Mouse (Mus musculus): ENCODE results near the gene Fsip1. TPM values are rescaled to one million over a fixed set of nuclear protein-coding genes. Genes with fewer than 3 reads are reported as not detected.

Fsip1 gene
- total RNA-seq, 2 experiments from 2014 or later: not detected

DNA sequence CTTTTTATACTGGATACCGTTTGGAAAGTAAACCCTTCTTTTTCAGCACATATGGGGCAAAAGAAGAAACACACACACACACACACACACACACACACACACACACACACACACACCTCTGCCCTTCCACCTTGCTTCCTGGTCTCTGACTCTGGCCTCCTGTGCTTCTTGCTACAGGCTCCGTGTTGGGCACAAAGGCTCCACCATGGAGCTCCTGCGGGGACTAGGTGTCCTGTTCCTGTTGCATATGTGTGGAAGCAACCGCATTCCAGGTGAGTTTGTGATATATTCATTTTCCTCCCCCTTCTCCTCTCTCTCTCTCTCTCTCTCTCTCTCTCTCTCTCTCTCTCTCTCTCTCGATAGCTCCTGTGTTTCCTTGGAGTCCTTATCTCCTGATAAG is 144.3 kb downstream of the Fsip1 start:
- no peak for ATAC-seq (replicated peaks; ENCODE audit: low FRiP score, poor library complexity, severe bottlenecking)

DNA sequence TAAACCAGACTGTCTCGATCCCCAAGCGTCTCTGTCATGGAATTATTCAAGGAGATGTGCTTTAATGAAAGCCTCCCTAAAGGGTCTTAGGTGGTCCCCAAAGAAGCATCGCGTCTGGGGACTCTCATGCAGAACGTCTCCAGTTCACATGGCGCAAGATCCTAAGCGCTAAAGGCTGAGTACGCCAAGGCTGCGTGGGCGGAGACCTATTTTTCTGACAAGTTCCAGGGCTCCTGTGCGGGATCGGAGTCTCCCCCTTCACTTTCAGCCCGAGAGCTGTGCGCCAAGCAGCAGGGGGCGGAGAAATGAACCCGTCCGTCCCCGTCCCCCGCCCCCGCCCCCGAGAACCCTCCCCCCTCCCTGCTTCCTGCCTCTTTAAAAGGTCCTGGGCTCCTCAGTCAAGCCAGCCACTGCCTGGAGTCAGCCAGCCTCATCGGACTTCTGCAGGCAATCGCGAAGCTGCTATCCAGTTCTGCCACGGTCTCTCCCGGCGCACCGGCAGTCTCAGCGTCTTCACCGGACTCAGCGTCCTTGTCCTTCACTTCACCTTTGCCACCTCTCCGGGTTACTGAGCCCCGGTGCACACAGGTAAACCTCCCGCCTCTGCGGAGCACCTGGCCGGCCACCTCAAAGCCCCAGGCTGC is 145.2 kb downstream of the Fsip1 start, which contains the start of gene Thbs1:
TSS of gene Thbs1 (plus strand) at position 389 of the 644 bp plus-strand sequence.
- ATAC-seq (replicated peaks; ENCODE audit: low FRiP score, poor library complexity, severe bottlenecking): no peak

DNA sequence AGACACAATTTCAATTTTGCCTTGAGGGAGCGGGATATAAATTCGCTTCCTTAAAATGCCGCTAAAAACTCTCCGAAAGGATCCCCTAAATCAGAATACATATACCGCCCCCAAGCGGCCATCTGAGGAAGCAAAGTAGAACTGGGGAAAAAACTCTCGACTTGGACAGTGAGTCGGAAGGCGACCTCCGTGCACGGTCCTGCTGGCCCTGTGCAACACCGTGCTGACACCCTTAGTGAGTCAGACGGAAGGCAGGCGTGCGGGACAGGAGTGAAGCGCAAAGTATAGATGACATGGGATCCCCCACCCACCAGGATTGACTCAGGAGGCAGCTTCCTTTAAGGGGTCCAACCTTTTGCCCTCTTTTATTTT is 145.7 kb downstream of the Fsip1 start:
- 0 out of 2 replicates have a peak, but pooled peaks have one; percentile 50 for ATAC-seq (replicated peaks; ENCODE audit: low FRiP score, poor library complexity, severe bottlenecking)

- peak; percentile 69 for ATAC-seq (replicated peaks; ENCODE audit: low FRiP score, poor library complexity, severe bottlenecking)
These were observed 146.4 kb downstream of the Fsip1 start for GRCm38 (mm10) chr2:118110225-118110915.

DNA sequence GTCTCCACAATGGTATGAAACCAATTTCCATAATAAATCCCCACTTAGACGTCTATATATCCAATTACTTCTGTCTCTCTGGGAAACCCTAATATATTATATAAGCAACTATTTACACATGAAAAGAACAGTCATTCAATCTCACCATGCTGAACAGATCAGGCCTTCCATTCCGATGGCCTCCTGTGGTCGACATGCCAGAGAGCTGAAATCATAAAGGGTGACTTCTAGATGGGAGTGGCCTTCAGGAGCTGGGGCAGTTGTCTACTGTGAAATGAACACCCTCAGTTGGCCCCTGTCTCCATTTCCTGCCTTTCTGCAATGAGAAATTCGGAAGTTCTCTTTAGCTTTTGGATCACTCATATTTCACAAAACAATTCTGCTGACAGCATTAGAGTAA is 154.6 kb downstream of the Fsip1 start:
- no peak for ATAC-seq (replicated peaks; ENCODE audit: low FRiP score, poor library complexity, severe bottlenecking)

DNA sequence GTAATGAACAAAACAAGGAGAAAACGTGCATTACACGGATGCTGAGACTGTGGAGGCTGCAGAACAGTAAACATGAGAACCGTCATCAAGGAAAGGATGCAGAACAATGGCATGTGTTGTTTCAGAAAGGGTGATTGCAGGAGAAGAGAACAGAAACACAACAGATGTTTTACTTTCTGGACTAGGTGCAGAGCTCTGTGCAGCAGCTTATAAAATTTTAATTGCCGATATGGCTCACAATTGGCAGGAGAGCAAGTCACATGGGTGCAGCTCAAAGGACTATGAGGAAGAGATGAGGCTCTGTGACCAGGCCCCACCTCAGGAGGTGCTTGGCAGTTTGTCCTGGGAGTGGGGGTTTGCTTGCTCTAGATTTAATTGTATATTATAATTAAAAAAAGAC is 157.7 kb downstream of the Fsip1 start:
- no peak for ATAC-seq (replicated peaks; ENCODE audit: low FRiP score, poor library complexity, severe bottlenecking)

- no peak for ATAC-seq (replicated peaks; ENCODE audit: low FRiP score, poor library complexity, severe bottlenecking)
These were observed 165.5 kb downstream of the Fsip1 start for GRCm38 (mm10) chr2:118091226-118091625.

- ATAC-seq (replicated peaks; ENCODE audit: low FRiP score, poor library complexity, severe bottlenecking): no peak
These were observed 169.6 kb downstream of the Fsip1 start for GRCm38 (mm10) chr2:118087044-118087726.

DNA sequence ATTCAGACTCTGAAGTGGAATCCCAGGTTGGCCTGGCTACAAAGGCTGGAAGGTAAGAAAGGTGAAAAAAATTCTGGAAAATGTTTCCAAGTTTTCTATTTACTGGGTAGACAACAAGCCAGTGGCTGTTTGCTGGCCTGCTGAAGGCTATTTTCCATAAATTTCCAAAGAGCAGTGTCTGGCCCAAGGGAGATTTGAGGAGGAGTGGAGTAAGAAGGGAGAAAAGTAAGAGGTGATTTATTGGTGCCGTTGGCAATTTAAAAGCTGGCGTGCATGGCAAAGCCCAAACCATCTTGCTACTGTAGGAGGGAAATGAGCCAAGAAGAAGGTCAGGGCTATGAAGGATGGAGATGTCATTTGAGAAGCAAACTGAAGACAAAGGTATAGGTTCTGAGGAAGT is 171.1 kb downstream of the Fsip1 start:
- ATAC-seq (replicated peaks; ENCODE audit: low FRiP score, poor library complexity, severe bottlenecking): no peak

DNA sequence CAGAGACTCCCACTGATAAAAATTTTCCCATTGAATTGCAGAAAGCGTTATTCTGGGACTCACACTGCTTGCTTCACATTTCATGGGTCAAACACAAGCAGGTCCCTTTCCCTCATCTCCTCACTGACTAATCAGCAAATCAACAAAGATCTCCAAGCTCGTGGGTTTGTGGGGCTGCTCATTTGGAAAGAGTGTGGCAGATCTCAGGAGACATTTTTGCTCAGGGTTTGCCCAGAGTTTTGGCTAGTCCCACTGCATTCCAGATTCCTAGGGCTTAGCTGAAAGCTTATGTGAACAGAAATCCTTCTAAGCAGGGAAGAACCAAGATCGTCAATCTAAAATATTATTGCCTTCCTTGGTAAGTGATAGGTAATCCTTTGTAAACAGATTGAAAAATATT is 172.1 kb downstream of the Fsip1 start:
- no peak for ATAC-seq (replicated peaks; ENCODE audit: low FRiP score, poor library complexity, severe bottlenecking)

DNA sequence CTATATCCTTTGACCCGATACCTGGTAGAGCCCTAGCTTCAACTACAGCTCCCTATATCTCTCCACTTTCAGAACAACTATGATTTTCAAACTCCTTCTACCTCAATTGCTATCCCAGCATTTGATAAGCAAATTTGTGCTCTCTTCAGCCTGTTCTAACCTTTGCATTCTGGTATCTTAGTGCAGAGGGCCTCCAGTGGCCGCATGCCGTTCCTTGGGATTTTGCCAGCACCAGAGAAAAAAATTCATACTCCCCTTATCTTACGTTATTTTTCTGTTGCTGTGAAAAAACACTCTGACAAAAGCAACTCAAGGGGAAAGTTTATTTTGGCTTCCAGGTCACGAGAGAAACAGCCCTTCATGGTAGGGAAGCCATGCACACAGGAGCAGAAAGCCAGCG is 173.1 kb downstream of the Fsip1 start:
- ATAC-seq (replicated peaks; ENCODE audit: low FRiP score, poor library complexity, severe bottlenecking): no peak

- ATAC-seq (replicated peaks; ENCODE audit: low FRiP score, poor library complexity, severe bottlenecking): no peak
These were observed 175.2 kb downstream of the Fsip1 start for GRCm38 (mm10) chr2:118081581-118081980.

Other genes with a start within 250 kb of the Fsip1 start
- 5.8 and 12.6 TPM in 2 replicates for gene Thbs1, start 145.1 kb downstream of the Fsip1 start, total RNA-seq (2015; ENCODE audit: low replicate concordance)
- gene Thbs1, start 145.1 kb downstream of the Fsip1 start, total RNA-seq (2017; ENCODE audit: low replicate concordance): 2.7 and 5.1 TPM in 2 replicates
- 1.4 and 3.4 TPM in 2 replicates for gene Gpr176, start 116.5 kb upstream of the Fsip1 start, total RNA-seq (2015; ENCODE audit: low replicate concordance)
- gene Gpr176, start 116.5 kb upstream of the Fsip1 start, total RNA-seq (2017; ENCODE audit: low replicate concordance): not detected in 2 replicates
- gene Eif2ak4, start 131.7 kb upstream of the Fsip1 start, total RNA-seq (2015; ENCODE audit: low replicate concordance): 3.2 and 3.4 TPM in 2 replicates
- 4.6 and 12.7 TPM in 2 replicates for gene Eif2ak4, start 131.7 kb upstream of the Fsip1 start, total RNA-seq (2017; ENCODE audit: low replicate concordance)
- gene Srp14, start 222.7 kb upstream of the Fsip1 start, total RNA-seq (2015; ENCODE audit: low replicate concordance): 38.9 and 114 TPM in 2 replicates
- gene Srp14, start 222.7 kb upstream of the Fsip1 start, total RNA-seq (2017; ENCODE audit: low replicate concordance): 50.6 and 86.5 TPM in 2 replicates

Measured in erythroid progenitor cell, adult 5-6 weeks (primary cell).